Mouse (Mus musculus) cerebellum, adult 2 months (tissue): ENCODE measurements around the gene Dnah12.

Experiments
- CTCF ChIP-seq: fragments of 200-500 bp; IDR thresholded peaks from 2 replicates; pipeline ENCODE4 v1.5.1; 2011; ENCODE audit warnings: low read depth, mild to moderate bottlenecking, control low read depth, low read length, moderate library complexity, borderline replicate concordance; ENCODE audit not compliant: insufficient read depth
- POLR2A ChIP-seq: fragments of 200-500 bp; IDR thresholded peaks from 2 replicates; pipeline ENCODE4 v1.6.1; 2011; ENCODE audit warnings: low read length, control low read depth, borderline replicate concordance; ENCODE audit not compliant: insufficient read depth

DNA sequence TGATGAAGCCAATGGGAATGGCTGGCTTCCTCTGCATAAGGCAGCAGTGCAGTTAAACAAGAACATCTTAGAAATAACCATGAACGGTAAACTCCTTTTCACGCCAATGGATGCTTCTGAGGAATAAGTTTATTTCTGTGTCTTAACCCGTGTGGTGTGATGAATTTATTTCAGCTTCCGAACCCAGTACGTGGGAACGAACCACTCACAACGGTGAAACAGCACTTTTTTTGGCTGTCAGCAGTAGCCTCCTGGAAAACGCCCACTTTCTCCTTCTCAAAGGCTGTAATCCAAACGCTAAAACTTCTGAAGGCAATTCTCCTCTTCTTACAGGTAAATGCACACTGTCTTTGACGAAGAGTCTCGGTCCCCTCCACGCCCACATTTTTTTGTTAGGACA is 207.8 kb downstream of the Dnah12 start:
- TF ChIP-seq CTCF (no peak), POLR2A (no peak)
